Comparison of ENCODE assay signal across 9 mouse cellular contexts in genomic region chr9:90206500-90206899, GRCm38 (mm10). TPM values are rescaled to one million over a fixed set of nuclear protein-coding genes. Genes with fewer than 3 reads are reported as not detected.
DNase-seq lines count a peak whose midpoint lies in the region; ATAC-seq lines count a peak whose summit lies in the region.
"Had no signal": no experiment of that assay in that cellular context is flagged by ENCODE, and none has a peak within 500 bp of the region (broad histone marks: within the 10 kb centered on the region; RNA-seq: fewer than 3 reads in every experiment).

No protein-coding gene starts in this region.

- H3K4me1 ChIP-seq in forebrain, embryonic 16.5 days (replicated peaks; ENCODE audit: control insufficient read depth, insufficient read depth, low read length): no peaks in the 10 kb centered on the region
- no peaks in the 10 kb centered on the region for H3K4me1 ChIP-seq in hindbrain, embryonic 14.5 days (replicated peaks; ENCODE audit: control insufficient read depth, insufficient read depth, low read length)
- H3K4me1 ChIP-seq: limb, embryonic 12.5 days had no signal

- H3K4me2 ChIP-seq in forebrain, embryonic 16.5 days (ENCODE audit: low read length): no peak overlapping the region
- H3K4me2 ChIP-seq in hindbrain, embryonic 14.5 days (replicated peaks): no peak overlapping the region
- H3K4me2 ChIP-seq: limb, embryonic 12.5 days had no signal

- H3K27me3 ChIP-seq in forebrain, embryonic 16.5 days (replicated peaks; ENCODE audit: control insufficient read depth, insufficient read depth, low read length): no peaks in the 10 kb centered on the region
- H3K27me3 ChIP-seq in hindbrain, embryonic 14.5 days (ENCODE audit: control insufficient read depth, insufficient read depth, low read length): no peaks in the 10 kb centered on the region
- H3K27me3 ChIP-seq: limb, embryonic 12.5 days had no signal

- H3K9me3 ChIP-seq in forebrain, embryonic 16.5 days (ENCODE audit: control insufficient read depth, low read length): no peaks in the 10 kb centered on the region
- no peaks in the 10 kb centered on the region for H3K9me3 ChIP-seq in hindbrain, embryonic 14.5 days (ENCODE audit: control insufficient read depth, low read length)
- H3K9me3 ChIP-seq: limb, embryonic 12.5 days had no signal

- DNase-seq in MEL-GATA-1-ER (ENCODE audit: extremely low read depth, low read depth): peak; percentile 39
- DNase-seq in hindbrain, embryonic 14.5 days (ENCODE audit: low spot score): peak; percentile 84
- DNase-seq in layer of hippocampus, postnatal 25 days (ENCODE audit: extremely low spot score in 1 of 2, low spot score in 1 of 2): peak; percentile 75 to 96
- DNase-seq in right cerebral cortex, adult 18-20 months: peak; percentile 77
- DNase-seq in urinary bladder, postnatal 25 days (ENCODE audit: low spot score): peak; percentile 88

- H3K36me3 ChIP-seq in forebrain, embryonic 16.5 days (ENCODE audit: control insufficient read depth, insufficient read depth): peaks cover 5% of the 10 kb centered on the region; the same call in 1 of the 2 replicates
- H3K36me3 ChIP-seq in hindbrain, embryonic 14.5 days (replicated peaks; ENCODE audit: control insufficient read depth, insufficient read depth): peaks cover 31% of the 10 kb centered on the region

- H3K4me3 ChIP-seq in forebrain, embryonic 16.5 days (replicated peaks; ENCODE audit: low read length): no peak overlapping the region
- no peak overlapping the region for H3K4me3 ChIP-seq in hindbrain, embryonic 14.5 days (replicated peaks; ENCODE audit: low read length)
- H3K4me3 ChIP-seq: limb, embryonic 12.5 days had no signal

- ATAC-seq in cerebellum, adult (ENCODE audit: insufficient number of reproducible peaks, low FRiP score, low TSS enrichment): peak; percentile 53; the same call in 1 of the 2 replicates
- peak; percentile 63 for ATAC-seq in forebrain, embryonic 16.5 days
- peak; percentile 62; the same call in 1 of the 2 replicates for ATAC-seq in hindbrain, embryonic 14.5 days (ENCODE audit: low FRiP score)
- ATAC-seq in megakaryocyte, adult 5-6 weeks (ENCODE audit: poor library complexity, severe bottlenecking): peak; percentile 73

- H3K9ac ChIP-seq in forebrain, embryonic 16.5 days (replicated peaks; ENCODE audit: low read depth, low read length): no peak overlapping the region
- H3K9ac ChIP-seq in hindbrain, embryonic 14.5 days: no peak overlapping the region
- H3K9ac ChIP-seq: limb, embryonic 12.5 days had no signal

- no peak overlapping the region for H3K27ac ChIP-seq in forebrain, embryonic 16.5 days (ENCODE audit: low read length)
- no peak overlapping the region for H3K27ac ChIP-seq in hindbrain, embryonic 14.5 days
- H3K27ac ChIP-seq: limb, embryonic 12.5 days had no signal

- WGBS in forebrain, embryonic 16.5 days: 46% methylated on average over 2 of the region's 2 CpGs
- 48% methylated on average over 2 of the region's 2 CpGs for WGBS in hindbrain, embryonic 14.5 days

RNA-seq across cellular contexts. Expression of gene Adamts7, which starts 43.6 kb away (rescaled TPM):
- polyA plus RNA-seq in forebrain, embryonic 16.5 days (2015; fragmentation: Nextera tagmentation; extraction: Ambion mirVana): 14.0 and 14.1 TPM in 2 replicates
- 8.7 and 9.1 TPM in 2 replicates for polyA plus RNA-seq in hindbrain, embryonic 14.5 days (2014; fragmentation: Nextera tagmentation; extraction: Ambion mirVana)
- under 1 TPM; 0.62 to 0.77 TPM for total RNA-seq in layer of hippocampus, postnatal 25 days (2021)
- total RNA-seq in megakaryocyte, adult 5-6 weeks (2015): not detected in 2 replicates
- 0.24 TPM in 1 of 2 replicates, not detected in the other for total RNA-seq in megakaryocyte, adult 5-6 weeks (2017)
